In the genomic region with DNA sequence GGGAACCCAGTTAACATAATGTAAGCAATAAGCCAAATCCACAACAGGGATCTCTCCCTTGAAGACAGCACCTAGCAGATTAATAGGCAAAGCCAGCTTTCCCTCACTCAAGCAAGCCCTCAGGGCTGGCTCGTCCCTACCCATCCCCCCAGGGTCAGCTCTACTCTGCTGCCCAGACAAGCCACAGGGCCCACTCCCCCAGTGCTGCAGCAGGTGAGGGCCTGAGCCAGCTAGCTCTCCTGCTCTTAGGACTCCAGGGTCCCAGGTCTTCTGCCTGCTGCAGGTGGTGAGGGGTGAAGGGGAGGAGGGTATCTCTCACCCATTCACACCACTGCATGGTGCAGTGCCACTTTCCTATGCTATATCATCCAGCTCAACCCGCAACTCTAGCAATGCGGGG, we compare ENCODE assay signal across 20 mouse cellular contexts.
"Had no signal": no experiment of that assay in that cellular context is flagged by ENCODE, and none has a peak within 500 bp of the region (broad histone marks: within the 10 kb centered on the region; RNA-seq: fewer than 3 reads in every experiment).

No protein-coding gene starts in this region.

- H3K27me3 ChIP-seq: neural tube, embryonic 12.5 days; stomach, embryonic 15.5 days had no signal

- DNase-seq: kidney, adult 2 months; kidney, postnatal 25 days; layer of hippocampus, adult 9-11 months; liver, postnatal 0 days; lung, embryonic 14.5 days; retina, postnatal 1 day; right cerebral cortex, postnatal 25 days; spleen, adult 18-20 months; thymus, postnatal 25 days had no signal

- H3K4me2 ChIP-seq: liver, embryonic 11.5 days; lung, embryonic 14.5 days; neural tube, embryonic 12.5 days; stomach, embryonic 15.5 days had no signal

- H3K4me1 ChIP-seq: neural tube, embryonic 12.5 days; stomach, embryonic 15.5 days had no signal

- ATAC-seq: inflammation-experienced regulatory T-cells, adult 6 months; intestine, embryonic 16.5 days; liver, postnatal 0 days; lung, postnatal 0 days; midbrain, embryonic 16.5 days had no signal

- H3K9me3 ChIP-seq: neural tube, embryonic 12.5 days; stomach, embryonic 15.5 days had no signal

- H3K4me3 ChIP-seq: layer of hippocampus, adult 2 months; neural tube, embryonic 12.5 days; stomach, embryonic 15.5 days had no signal

- H3K9ac ChIP-seq: liver, embryonic 14.5 days; liver, postnatal 0 days; lung, embryonic 14.5 days; neural tube, embryonic 12.5 days; stomach, embryonic 15.5 days had no signal

- H3K27ac ChIP-seq: kidney, postnatal 0 days; layer of hippocampus, adult 2 months; liver, embryonic 14.5 days; macrophage; neural tube, embryonic 12.5 days; stomach, embryonic 15.5 days had no signal

- H3K36me3 ChIP-seq: neural tube, embryonic 12.5 days; stomach, embryonic 15.5 days had no signal
